Mouse (Mus musculus): ENCODE measurements at regions not wholly inside any gene's neighbourhood (a gene's known extent, or its start where the extent isn't known, plus 50 kb on each side); places are given as distances from the start of the nearest gene placed in this dataset.

DNA sequence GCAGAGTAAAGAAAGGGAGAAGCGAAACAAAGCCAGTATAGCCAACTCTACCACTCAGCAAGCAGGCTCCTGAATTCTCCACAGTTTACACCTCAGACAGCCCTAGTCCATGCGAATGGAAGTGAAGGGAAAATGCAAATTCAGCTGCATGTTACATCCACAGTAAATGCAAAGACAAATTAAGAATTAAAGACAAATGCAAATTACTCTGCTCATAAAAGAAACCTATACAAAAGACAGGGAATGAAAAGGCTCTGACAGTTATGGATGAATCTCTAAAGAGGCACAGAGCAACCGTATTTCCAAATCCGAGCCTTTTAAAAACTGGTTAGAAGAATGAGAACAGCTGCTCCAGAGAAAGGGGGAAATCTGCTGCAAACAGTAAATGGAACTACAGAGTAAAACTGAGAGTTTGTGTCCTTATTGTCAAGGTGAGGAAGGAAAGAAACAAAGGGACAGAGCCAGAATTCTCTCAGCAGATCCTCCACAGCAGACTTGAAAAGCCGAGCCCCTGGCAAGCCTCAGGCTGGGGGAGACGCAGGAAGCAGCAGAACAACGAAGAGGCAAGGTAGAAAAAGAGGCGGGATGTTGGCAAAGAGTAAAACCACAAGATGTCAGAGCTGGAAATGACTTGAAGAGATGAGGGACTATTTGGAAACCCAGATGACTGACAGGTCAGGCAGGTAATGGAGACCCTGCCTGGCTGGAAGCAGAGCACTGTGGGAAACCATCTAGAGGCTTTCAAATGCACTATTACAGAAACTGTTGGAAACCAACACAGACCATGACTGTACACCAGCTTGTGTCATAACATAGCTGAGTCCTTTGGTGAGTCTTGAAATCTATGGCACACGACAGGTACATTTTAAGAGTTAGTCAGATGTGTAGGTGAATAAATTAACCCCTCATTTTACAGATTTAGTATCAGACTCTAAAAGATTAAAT, 184.5 kb upstream of the Acvr2a start:
- DNase-seq = no peak

DNA sequence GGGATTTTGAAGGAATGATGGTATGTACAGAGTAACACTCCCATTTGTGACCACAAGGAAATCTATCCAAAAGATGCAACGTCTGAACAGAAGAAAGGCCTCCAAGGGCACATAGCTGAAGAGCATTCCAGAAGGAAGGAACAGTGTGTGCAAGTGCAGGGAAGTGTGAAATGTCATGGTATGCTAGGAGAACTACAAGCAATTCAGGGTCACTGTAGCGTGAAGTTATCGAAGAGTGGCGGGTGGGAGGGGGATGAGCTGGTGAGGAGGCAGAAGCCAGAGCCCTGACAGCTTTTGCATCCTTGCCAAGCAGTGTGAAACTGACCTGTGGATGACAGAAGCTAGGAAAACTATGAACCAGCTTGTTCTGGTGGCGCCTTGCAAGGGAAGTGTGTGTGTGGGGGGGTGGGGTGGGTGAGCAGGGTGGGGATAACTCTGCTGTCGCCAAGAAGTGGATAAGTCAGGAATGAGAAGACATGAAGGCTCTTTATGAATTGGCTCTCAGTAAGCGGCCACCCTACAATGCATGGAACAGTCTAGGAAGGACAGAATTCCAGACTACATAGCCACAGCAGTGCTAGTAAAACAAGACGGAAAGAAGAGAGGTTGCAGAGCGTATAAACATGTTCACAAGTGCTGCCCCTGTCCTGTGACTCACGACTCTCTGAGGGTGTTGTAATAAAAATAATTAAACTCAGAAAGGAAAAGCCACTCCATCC, 179.3 kb upstream of the Acvr2a start:
- no peak for DNase-seq

DNA sequence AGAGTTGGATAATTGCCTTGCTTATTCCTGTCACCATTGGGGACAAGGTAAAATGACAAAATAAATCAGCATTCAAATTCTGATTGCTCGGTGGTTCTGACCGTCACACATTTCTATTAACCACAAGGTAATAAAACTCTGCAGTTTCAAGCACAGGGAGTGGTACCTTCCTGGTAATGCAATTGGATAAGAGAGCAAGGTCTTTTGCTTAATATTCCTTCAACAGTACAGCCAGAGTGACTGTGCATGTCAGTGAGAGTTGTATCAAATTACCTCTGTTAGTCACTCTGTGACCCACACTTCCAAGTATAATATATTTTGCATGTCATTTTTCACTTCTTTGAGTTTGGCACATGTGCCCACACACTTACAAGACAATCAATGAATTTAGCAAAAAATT, 177.8 kb upstream of the Acvr2a start:
- no peak for DNase-seq

DNA sequence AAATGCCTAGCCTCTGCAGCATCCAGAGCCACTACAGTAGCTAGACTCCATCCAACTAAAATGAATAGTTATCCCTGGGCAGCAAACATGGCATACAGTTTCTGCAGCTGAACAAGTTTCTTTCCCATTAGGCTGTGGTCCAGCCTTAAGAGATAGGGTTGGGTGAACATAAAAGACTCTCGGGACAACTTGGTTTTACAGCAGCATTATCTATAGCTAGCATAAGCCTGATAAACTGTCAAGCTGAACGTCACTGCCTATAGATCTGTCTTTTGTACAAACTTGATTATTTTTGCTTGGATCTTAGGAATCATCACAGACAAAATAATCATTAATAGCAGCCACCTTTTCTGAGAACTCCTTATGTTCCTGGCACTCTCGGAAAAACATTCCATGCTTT, 169.8 kb upstream of the Acvr2a start:
- DNase-seq = no peak

DNA sequence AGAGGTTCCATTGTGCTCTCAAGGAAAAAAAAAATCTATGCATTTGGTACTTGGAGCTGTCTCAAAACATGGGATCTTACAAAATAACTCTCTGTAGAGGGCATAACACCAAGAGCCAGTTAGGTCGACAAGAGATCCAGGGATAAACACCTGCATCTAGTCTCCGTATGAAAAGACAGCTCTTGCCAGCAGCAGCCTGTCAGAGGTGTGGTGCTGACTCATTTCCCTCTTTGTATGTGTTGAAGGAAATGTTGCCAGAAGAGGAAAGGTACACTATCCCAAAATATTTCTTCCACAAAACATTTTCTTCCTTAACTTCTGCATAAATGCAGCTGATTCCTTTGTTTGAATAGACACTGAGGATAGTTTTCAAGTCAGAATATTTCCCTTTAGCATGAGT, 163.6 kb upstream of the Acvr2a start:
- no peak for DNase-seq

DNA sequence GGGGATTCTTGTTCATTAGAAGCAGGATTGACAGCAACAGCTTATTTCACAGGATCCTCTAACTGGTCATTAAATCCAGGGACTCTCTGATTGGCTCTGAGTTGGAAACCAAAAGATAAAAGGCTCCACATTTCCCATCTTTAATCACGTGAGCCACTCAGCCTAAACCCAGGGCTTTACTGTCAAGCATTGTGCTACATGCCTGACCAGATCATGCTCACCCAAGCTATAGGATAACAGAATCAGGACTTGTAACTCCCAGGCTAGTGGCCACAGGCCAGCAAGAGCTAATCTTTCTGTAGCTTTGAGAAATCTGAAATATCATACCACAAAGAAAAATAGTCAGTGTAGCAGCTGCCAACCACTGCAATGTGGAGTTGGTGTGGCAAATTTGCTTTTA, 152.7 kb upstream of the Acvr2a start:
- no peak for DNase-seq

DNA sequence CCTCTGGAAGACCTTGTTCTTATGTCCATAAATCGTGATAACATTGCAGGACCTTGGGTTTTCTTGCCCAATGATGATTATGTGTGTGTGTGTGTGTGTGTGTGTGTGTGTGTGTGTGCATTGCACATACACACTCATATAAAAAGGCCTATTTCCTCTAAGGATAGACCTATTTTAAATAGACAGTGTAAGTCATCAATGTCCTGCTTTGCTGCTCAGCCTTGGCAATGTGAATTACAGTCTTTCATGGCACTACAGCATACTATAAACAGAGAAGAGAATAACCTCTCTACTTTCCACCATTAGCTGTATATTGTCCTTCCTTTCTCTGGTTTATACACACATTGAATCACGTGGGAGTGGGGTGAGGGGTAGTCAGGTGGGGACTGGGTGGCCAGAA, 148.8 kb upstream of the Acvr2a start:
- no peak for DNase-seq

DNA sequence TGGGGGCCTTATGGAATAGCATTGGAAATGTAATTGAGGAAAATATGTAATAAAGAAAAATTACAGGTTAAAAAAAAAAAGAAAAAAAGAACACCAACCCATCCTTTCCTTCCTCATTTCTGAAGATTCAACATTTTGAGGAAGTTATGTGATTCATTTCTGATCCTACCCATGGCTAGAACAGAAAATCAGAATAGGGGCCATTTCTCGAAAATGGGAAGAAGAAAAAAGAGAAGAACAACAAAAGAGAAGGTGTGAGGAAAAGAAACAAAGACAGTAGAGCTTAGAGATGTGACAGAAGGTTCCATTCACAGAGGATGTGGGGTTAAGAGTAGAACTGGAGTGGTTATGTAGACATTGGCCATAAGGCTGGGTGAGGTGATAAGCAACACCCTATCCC, 124.8 kb upstream of the Acvr2a start:
- no peak for DNase-seq

DNA sequence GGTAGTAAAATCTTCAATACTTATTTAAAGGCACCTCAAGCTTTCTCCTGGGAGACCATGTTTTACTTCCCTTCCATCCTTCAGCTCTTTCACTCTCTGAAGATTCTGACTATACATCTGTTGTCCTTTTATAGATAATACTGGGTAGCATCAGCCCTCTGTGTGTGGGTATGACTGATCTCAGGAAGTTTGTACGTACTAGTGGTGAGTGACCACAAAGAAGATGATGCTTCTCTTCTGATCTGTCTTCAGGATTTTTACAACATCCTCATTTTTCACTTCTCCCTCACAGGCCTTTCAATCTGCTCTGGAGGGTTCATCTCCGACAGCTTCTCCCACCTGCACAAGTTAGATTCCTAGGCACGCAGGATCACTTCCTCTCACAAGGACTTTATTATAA, 119.4 kb upstream of the Acvr2a start:
- no peak for DNase-seq

DNA sequence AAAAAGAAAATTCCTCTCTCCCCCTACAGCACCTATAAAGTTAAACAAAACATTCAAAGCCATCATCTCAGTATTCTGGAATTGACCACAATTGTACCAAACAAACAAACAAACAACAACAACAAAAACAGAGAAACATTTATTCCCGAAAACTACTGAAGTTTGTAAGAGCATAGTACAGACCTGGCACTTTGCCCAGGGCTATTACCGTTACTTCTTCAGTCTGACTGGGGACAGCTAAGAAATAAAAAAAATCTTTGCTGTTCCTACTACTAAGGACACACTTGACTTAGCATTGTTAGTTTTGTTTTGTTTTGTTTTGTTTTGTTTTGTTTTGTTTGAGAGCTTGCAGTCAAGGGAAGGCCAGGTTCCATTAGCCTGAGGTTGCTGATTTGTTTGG, 113.0 kb upstream of the Acvr2a start:
- DNase-seq = no peak

DNA sequence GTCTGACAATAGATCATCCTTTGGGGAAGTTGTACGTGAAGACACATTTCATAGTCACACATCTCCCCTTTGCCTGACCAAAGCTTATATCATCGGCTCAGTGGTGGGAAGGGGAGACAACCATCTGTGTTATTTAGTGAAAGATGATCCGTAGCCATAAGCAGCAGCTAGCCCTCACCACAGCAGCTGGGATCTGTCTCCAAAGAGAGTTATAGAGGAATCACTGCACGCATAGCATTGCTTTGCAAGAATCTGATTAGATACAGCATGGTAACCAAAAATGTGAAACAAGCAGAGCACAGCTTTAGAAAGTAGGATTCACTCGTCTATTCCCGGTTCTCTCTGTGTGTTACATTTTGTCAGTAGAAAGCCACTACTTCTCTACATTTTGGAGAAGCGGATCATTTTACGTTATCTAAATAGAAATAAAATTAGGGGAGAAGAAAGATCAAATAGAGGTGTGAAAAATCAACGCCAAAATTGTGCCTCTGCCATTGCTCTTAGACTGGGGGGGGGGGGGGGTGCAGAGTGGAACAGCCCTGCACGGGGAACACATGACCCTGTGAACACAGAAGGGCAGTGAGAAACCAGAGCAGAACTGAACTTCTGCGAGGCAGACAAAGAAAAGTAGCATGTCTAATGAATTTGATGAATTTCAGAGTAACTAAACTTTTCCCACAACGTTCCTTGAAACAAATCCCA, 108.7 kb upstream of the Acvr2a start:
- DNase-seq = no peak

DNA sequence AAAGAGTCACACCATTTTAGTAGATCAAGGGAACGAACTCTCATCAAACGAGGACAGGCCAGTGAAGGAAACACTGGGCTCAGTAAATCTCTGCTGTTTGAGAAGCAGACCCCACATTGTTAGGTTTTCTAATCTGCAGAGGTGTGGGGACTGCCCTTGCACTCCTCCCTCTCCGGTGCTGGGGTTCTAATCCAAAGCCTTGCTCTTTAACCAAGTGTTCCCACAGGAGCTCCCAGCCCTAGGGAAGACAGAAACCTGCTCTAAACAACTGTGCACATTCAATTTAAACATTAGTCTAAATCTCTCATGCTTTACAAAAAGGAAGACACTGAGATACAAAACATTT, 108.1 kb upstream of the Acvr2a start:
- no peak for DNase-seq

DNA sequence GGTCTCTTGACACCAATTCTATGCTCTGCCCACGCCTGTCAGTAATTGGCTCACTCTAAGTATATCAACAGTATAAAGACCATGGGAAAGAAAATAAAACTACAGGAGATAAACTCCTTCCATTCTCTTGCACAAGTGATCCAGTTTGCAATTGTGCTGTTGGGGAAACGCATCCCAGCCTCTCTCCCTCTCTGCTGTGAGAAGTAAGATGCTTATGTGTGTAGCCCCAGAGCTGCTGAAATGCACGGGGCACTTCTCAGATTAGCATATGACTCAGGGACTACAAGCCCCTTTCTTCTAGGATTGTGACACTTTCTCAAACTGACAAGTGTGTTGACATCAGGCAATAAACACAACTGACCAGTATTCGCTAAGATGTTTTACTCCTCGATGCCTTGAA, 107.7 kb upstream of the Acvr2a start:
- no peak for DNase-seq

DNA sequence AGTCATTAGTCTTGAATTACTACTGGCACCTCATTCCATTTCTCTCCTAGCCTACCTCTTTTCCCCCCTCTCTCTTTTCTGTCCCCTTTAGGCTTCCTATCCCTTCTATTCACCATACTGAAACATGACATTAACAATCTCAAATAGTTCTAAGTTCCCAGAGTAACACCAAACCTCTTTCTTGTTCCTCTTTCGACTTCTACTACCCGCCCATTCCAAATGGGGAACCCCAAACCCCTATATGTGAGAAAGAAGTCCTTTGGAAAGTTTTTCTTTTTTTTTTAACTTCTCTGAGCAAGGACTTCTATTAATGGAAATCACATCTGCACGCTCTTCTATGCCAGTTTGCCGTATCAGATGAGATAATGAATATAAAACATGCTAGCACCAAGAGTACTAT, 97.7 kb upstream of the Acvr2a start:
- no peak for DNase-seq

DNA sequence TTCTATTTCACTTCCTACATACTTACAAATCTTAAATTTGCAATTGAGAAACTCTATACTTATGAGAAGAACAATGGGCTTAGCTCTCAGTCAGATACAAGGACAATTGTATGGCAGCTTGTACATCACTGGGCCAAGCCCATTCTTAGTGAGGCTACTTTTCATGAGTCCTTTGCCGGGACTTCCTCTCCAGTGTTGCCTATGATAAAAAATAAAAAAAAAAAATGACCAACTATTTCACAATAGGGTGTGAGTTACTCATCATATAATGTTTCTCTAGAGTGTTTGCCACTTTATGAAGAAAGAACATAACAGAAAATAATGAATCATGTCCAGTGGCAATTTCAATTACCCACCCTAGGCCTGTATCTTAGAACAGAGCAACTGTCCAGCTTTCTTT, 96.1 kb upstream of the Acvr2a start:
- no peak for DNase-seq

DNA sequence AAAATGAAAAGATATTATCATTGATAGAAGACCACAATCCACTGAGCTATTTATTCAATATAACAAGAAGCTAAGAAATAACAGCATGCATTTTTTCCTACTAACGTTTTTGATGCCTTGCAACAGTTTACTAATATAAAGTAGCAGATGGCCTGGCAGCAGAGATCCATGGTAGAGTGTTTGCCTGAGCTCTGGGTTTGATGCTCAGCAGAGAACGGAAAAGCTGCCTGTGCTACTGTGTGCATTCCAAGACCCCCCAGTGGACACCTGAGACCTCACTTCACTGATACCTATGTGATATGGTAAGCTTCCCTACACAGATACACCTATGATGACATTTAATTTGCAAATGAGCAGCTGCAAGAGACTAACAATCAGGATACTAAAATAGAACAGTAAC, 95.6 kb upstream of the Acvr2a start:
- no peak for DNase-seq

DNA sequence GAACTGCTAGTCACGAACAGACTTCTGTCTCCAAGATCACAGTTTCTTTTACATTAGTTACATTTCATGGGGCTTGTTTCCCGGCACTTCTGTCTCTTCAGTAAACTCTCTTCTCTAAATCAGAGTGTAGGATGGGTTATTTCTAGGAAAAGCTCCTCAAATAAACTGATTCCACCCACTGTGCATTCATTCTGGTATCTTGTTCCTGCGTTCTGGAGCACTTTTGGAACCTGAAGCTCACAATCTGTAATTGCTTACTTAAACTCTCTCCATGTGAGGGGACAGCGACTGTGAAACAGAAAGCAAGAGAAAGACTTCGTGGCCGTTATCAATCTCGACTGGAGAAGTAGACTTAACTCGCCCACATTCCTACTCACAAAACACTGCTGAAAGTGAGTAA, 83.1 kb upstream of the Acvr2a start:
- no peak for DNase-seq

DNA sequence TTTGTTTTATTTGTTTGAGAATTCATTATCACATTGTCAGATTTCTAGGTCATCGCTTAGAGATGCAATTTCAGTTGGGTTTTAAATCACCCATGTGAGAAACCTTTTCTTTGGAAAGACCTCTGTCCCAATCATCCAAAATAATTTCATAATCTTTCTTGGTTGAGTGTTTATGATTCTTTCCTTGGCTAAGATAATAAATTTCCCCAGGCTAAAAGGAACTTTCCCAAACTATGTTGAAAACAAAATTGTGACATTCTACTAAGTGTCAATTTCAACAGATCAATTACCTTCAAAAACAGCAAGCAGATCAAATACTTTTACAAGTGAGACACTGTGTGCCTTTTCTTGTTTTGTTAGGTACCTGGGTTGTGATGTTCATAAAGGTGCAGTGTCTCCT, 80.0 kb upstream of the Acvr2a start:
- DNase-seq = no peak

DNA sequence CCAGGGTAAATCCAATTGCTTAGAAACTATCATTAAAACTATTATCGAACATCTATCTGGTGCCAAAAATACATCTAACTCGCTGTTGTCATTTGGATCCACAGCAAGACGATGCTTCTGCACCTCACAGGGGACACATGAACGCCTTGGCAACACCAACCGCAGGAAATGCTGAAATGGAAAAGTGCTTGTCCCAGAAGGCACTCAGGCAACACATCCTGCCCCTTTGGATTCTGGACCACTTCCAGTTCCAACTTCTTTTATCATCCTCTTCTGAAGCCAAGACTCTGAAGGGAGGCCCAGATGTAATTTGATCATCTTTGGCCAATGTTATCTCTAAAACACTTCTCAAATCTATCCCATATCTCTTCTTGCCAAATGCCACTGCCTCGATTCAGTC, 79.4 kb upstream of the Acvr2a start:
- no peak for DNase-seq

DNA sequence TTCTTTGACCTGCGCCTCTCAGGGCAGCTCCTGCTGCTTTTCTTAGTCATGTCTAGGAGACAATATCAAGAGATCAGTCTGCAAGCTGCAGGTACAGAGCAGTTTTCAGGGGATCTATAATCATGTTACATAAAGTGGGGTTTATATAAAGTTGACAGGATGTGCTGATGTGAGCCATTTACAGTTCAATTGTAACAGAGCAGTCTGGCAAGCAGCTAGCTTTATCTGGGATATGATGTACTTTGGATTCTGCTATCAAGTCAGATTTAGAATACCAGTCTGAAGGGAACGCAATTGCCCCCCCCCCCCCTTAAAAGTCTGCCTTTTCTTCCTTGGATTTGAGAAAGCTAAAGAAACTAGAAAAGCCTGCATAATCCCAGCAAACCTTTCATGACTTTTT, 77.6 kb upstream of the Acvr2a start:
- no peak for DNase-seq

All from cerebellum, adult 8-10 months (tissue).